Mouse (Mus musculus) liver, embryonic 14.5 days (tissue): Measurements from ENCODE around the gene Fzd9.

ENCODE experiments used
- CTCF ChIP-seq: IDR thresholded peaks from 2 replicates; pipeline ENCODE4 v1.5.1; 2016; ENCODE audit warnings: antibody characterized with exemption, low read depth, control low read depth
- EP300 ChIP-seq: IDR thresholded peaks from 2 replicates; pipeline ENCODE4 v1.6.1; 2016; ENCODE audit warnings: antibody characterized with exemption, low read depth

DNA sequence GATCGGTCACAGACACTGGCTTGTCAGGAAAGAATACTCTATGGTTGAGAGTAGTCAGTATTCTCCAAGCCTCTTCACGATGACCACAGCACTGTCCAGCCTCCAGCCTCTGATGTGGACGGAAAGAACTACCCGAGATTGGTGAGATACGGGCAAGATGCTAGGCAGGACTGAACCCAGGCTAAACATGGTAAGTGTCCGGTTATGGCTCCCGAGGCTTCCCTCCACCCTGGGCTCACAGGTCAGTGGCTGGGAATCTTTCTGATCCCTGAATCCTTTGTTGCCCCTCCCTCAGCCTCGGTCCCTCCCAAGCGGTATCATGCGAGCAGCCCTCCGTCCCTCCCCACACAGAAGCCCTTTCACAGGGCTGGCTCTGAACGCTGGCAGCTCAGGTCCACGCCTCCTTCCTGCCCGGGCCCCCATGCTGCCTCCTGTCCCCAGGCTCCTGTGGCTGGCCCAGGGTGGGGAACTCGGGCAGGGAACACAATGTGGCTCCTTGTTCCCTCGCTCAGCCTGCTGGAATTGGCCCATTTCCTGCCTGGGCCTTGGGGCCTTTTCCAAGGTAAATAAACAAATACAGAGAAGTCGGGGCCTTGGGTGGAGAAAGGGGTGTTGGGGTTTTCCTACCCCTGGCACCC is 13.0 kb upstream of the Fzd9 start:
- TF ChIP-seq CTCF = no peak
- no peak for TF ChIP-seq EP300
